Mouse (Mus musculus): ENCODE results near the gene Gatad2a. TPM values are rescaled to one million over a fixed set of nuclear protein-coding genes. Genes with fewer than 3 reads are reported as not detected.

Gatad2a gene
- polyA plus RNA-seq, 1 experiment: 36.5 TPM

DNA sequence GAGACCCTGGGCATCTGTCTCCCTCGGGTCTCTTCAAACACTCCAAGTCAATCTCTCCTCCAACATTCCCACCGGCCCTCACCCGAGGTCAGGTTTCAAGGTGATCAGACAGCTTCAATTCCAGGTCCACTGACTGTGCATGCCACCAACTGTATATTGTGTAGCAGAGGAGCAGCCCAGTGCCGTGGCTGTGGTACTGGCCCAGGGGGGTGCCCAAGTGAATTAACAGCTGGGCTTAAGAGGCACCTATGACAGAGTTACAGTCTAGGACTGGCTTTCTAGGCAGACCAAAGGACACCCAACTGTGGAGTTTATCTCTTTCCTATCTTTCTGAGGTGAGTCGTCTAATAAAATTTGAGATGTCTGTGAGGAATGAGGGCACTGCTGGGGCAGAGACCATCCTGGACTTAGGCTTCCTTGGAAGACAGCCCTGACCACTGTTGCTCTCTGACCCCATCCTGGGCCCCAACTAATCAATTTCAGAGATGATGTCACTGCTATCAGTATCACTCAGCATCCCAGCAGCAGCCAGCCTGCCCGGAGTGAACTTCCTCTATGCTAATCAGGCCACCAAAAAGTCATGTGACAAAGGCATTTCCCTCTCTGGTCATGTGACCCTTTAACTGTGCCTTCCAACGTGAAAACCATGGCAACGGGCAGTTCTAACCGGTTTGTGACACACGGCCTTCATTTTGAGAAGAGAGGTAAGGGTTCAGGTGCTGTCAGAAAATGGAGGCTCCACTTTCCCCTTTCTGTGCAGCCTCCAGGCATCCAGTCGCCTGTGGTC lies 76.1 kb downstream of the Gatad2a start:
- no peak for TF ChIP-seq POLR2A (IDR thresholded peaks at IDR 0.05; ENCODE audit: borderline replicate concordance, low read depth, low read length)
- no peak for TF ChIP-seq CTCF (IDR thresholded peaks at IDR 0.05; ENCODE audit: low read depth, low read length)
- Histone ChIP-seq H3K4me3 (ENCODE audit: insufficient read depth, low read length) (peak overlapping the region; percentile 29), H3K4me1 (ENCODE audit: control insufficient read depth, insufficient read depth, low read length) (peaks cover 35% of the 10 kb centered on the region), H3K27ac (ENCODE audit: insufficient read depth, low read depth, low read length) (peak overlapping the region; percentile 64)

GRCm38 (mm10) chr8:69919010-69919409 lies 77.2 kb downstream of the Gatad2a start:
- TF ChIP-seq CTCF (IDR thresholded peaks at IDR 0.05; ENCODE audit: low read depth, low read length): peak; percentile 33; the same call in 1 of the 2 replicates
- no peak for TF ChIP-seq POLR2A (IDR thresholded peaks at IDR 0.05; ENCODE audit: borderline replicate concordance, low read depth, low read length)
- H3K27ac ChIP-seq (ENCODE audit: insufficient read depth, low read depth, low read length): 0 out of 2 replicates have a peak overlapping the region, but pooled peaks have one; percentile 2
- no peak overlapping the region for H3K4me3 ChIP-seq (ENCODE audit: insufficient read depth, low read length)
- peaks cover 35% of the 10 kb centered on the region for H3K4me1 ChIP-seq (ENCODE audit: control insufficient read depth, insufficient read depth, low read length)

DNA sequence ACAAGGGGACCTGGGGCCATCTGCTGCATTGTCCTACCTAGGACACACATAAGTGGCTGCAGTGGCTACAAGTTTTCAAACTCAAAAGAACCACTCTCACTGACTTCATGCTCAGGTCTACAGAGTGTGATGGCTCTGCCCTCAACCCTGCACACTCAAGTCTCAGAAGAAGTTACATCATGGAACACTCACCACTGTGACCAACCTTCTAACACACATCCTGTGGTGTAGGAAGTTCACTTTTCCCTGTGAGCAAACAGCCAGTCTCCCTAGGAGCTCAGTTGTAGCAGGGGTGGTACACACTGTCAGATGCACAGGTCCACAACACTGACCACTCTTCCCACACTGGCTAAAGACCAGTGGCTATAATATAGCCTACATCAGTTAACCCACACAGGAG lies 77.7 kb downstream of the Gatad2a start:
- no peak overlapping the region for H3K27ac ChIP-seq (ENCODE audit: insufficient read depth, low read depth, low read length)
- peaks cover 35% of the 10 kb centered on the region for H3K4me1 ChIP-seq (ENCODE audit: control insufficient read depth, insufficient read depth, low read length)
- no peak overlapping the region for H3K4me3 ChIP-seq (ENCODE audit: insufficient read depth, low read length)
- TF ChIP-seq CTCF (IDR thresholded peaks at IDR 0.05; ENCODE audit: low read depth, low read length) (no peak), POLR2A (IDR thresholded peaks at IDR 0.05; ENCODE audit: borderline replicate concordance, low read depth, low read length) (no peak)

DNA sequence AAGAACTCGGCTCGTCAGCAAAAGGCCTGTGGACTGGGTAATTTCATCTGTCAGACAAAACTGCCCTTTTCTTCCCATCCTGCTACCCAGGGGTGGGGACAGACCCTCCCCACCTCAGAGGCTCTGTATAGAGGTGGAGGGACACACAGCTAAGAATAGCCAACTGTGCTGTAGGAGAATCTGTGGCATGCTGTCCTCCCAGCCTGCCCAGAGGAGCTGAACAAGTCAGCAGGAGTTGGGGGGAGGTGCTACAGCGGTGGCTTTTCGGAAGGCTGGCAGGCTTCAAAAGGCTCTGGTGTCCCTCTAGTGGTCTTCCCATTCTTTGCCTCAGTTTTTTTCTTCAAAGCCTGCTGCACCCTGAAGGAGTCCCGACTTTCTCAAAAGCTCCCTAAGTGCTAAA lies 80.4 kb downstream of the Gatad2a start:
- Histone ChIP-seq H3K4me1 (ENCODE audit: control insufficient read depth, insufficient read depth, low read length) (peaks cover 17% of the 10 kb centered on the region), H3K27ac (ENCODE audit: insufficient read depth, low read depth, low read length) (no peak overlapping the region), H3K4me3 (ENCODE audit: insufficient read depth, low read length) (no peak overlapping the region)
- TF ChIP-seq POLR2A (IDR thresholded peaks at IDR 0.05; ENCODE audit: borderline replicate concordance, low read depth, low read length): no peak
- no peak for TF ChIP-seq CTCF (IDR thresholded peaks at IDR 0.05; ENCODE audit: low read depth, low read length)

DNA sequence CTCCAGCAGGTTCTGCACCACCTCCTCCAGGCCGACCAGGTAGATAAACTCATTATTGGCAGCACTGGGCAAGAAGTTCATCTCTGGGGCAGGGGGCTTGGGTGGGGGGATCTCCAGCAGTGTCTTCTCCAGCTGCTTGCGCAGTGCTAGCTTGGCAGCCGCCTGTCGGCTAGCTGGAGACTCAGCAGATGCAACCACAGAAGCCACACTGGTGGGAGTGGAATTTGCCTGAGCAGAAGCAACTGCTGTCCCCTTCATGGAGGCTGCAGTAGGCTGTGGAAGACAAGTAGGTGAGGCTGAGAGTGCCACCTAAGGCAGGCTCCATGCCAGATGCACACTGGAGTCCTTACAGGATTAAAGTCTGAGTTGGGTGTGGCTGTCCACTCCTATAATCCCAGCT lies 81.7 kb downstream of the Gatad2a start:
- no peak overlapping the region for H3K4me3 ChIP-seq (ENCODE audit: insufficient read depth, low read length)
- no peak for TF ChIP-seq POLR2A (IDR thresholded peaks at IDR 0.05; ENCODE audit: borderline replicate concordance, low read depth, low read length)
- H3K27ac ChIP-seq (ENCODE audit: insufficient read depth, low read depth, low read length): no peak overlapping the region
- peaks cover 7% of the 10 kb centered on the region for H3K4me1 ChIP-seq (ENCODE audit: control insufficient read depth, insufficient read depth, low read length)

- no peak overlapping the region for H3K4me3 ChIP-seq (ENCODE audit: insufficient read depth, low read length)
- TF ChIP-seq CTCF (IDR thresholded peaks at IDR 0.05; ENCODE audit: low read depth, low read length): no peak
- no peak for TF ChIP-seq POLR2A (IDR thresholded peaks at IDR 0.05; ENCODE audit: borderline replicate concordance, low read depth, low read length)
- no peak overlapping the region for H3K27ac ChIP-seq (ENCODE audit: insufficient read depth, low read depth, low read length)
- H3K4me1 ChIP-seq (ENCODE audit: control insufficient read depth, insufficient read depth, low read length): no peaks in the 10 kb centered on the region
Observed at GRCm38 (mm10) chr8:69912478-69913074, 83.6 kb downstream of the Gatad2a start.

DNA sequence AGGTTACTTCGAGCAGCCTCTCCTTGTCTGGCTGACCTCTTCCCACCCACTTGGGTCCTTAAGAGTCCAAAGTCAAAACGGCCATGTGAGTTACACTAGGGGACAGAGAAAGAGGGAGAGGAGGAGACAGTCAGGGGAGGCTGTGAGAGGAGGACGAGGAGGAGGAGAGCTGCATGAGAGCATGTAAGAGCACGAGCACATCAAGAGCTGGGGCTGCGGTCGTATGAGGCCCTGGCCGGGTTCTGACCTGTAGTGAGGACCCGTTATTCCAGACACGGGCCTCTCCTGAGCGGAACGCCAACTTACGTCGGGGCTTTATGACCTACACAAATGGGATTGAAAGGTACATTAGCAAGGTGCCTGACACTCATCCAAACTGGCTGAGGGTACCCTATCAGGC lies 84.3 kb downstream of the Gatad2a start:
- no peak for TF ChIP-seq POLR2A (IDR thresholded peaks at IDR 0.05; ENCODE audit: borderline replicate concordance, low read depth, low read length)
- no peak for TF ChIP-seq CTCF (IDR thresholded peaks at IDR 0.05; ENCODE audit: low read depth, low read length)
- no peak overlapping the region for H3K27ac ChIP-seq (ENCODE audit: insufficient read depth, low read depth, low read length)
- 0 out of 2 replicates have a peak, but pooled peaks cover 3% of the 10 kb centered on the region for H3K4me1 ChIP-seq (ENCODE audit: control insufficient read depth, insufficient read depth, low read length)
- H3K4me3 ChIP-seq (ENCODE audit: insufficient read depth, low read length): no peak overlapping the region

DNA sequence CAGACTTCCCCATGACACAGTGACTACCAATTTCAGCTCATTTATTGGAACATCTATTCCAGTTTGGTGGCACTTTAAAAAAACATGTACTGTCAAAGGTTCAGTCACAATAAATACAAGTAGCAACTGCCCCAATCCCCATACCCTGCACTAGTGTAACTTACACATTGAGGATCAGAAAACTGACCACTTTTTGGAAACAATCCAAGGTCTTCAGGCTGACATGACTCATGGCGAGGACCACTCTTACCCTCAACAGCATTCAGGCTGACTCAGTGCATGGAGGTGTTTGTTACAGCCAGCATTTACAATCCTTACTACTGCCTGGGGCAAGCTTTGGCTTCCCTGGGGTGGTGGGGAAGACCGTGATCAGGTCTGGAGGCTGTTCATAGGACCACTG lies 89.1 kb downstream of the Gatad2a start:
- no peak overlapping the region for H3K27ac ChIP-seq (ENCODE audit: insufficient read depth, low read depth, low read length)
- H3K4me1 ChIP-seq (ENCODE audit: control insufficient read depth, insufficient read depth, low read length): peaks cover 13% of the 10 kb centered on the region
- TF ChIP-seq CTCF (IDR thresholded peaks at IDR 0.05; ENCODE audit: low read depth, low read length): no peak
- TF ChIP-seq POLR2A (IDR thresholded peaks at IDR 0.05; ENCODE audit: borderline replicate concordance, low read depth, low read length): no peak
- H3K4me3 ChIP-seq (ENCODE audit: insufficient read depth, low read length): no peak overlapping the region

DNA sequence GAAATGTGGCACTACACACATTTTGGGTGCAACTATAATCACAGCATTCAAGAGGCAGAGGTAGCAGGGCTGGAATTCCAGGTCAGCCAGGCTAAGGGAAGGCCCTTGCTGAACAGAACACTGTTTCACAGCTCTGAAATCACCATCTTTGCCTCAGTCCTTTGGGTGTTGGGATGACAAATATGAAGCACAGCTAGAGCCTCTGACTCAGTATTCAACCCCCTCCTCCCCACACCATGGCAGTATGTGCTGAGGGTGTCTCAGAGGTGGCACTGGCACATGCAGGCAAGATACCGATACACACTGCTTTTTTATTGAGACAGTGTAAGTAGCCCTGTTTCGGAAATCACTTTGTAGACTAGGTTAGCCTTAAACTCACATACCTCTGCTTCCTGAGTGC lies 89.9 kb downstream of the Gatad2a start:
- Histone ChIP-seq H3K4me3 (ENCODE audit: insufficient read depth, low read length) (no peak overlapping the region), H3K4me1 (ENCODE audit: control insufficient read depth, insufficient read depth, low read length) (peaks cover 13% of the 10 kb centered on the region), H3K27ac (ENCODE audit: insufficient read depth, low read depth, low read length) (no peak overlapping the region)
- no peak for TF ChIP-seq CTCF (IDR thresholded peaks at IDR 0.05; ENCODE audit: low read depth, low read length)
- no peak for TF ChIP-seq POLR2A (IDR thresholded peaks at IDR 0.05; ENCODE audit: borderline replicate concordance, low read depth, low read length)

DNA sequence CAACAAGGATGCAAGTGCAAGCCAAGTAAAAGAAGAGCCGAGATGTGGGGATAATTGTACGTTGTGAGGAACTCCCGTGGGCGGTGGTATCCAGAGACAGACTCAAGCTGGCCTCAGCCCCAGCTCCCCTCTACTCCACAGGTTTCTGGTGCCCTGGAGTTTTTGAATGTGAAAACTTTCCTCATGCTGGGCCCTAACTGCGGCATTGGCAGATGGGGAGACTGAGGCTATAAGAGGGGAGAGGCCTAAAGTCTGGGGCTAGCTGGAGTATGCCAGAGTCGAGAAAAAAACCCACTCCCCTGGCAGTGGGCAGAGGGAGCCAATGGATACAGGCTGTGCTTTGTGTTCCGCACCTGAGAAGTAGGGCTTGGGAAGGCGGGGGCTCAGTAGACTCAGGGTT lies 92.1 kb downstream of the Gatad2a start:
- H3K4me1 ChIP-seq (ENCODE audit: control insufficient read depth, insufficient read depth, low read length): peaks cover 19% of the 10 kb centered on the region
- no peak overlapping the region for H3K4me3 ChIP-seq (ENCODE audit: insufficient read depth, low read length)

More for the DNA sequence above, 92.1 kb downstream of the Gatad2a start:
- no peak overlapping the region for H3K27ac ChIP-seq (ENCODE audit: insufficient read depth, low read depth, low read length)
- TF ChIP-seq CTCF (IDR thresholded peaks at IDR 0.05; ENCODE audit: low read depth, low read length) (no peak), POLR2A (IDR thresholded peaks at IDR 0.05; ENCODE audit: borderline replicate concordance, low read depth, low read length) (no peak)
